Mouse (Mus musculus): ENCODE results near the gene Col23a1. TPM values are rescaled to one million over a fixed set of nuclear protein-coding genes. Genes with fewer than 3 reads are reported as not detected.
"Not testable (repeated sequence)": the region's sequence is repeated elsewhere in the genome, so short reads cannot be mapped to it uniquely, and the experiment has no call there.

Col23a1 gene
- polyA plus RNA-seq, 1 experiment from 2014 or later: 17.5 TPM

GRCm38 (mm10) chr11:51627907-51628306, 338.2 kb downstream of the Col23a1 start:
- Histone ChIP-seq H3K4me3 (ENCODE audit: low read depth, low read length) (no peak overlapping the region), H3K9me3 (replicated peaks; ENCODE audit: control insufficient read depth, low read length) (no peaks in the 10 kb centered on the region), H3K27ac (replicated peaks; ENCODE audit: low read depth, low read length) (no peak overlapping the region), H3K27me3 (ENCODE audit: control insufficient read depth, insufficient read depth, low read length) (no peaks in the 10 kb centered on the region), H3K36me3 (replicated peaks; ENCODE audit: control insufficient read depth, insufficient read depth, low read depth, low read length) (peaks cover 10% of the 10 kb centered on the region), H3K4me2 (ENCODE audit: low read depth, low read length) (no peak overlapping the region), H3K4me1 (ENCODE audit: control insufficient read depth, insufficient read depth, low read length) (no peaks in the 10 kb centered on the region), H3K9ac (replicated peaks; ENCODE audit: low read length) (no peak overlapping the region)
- WGBS: 86% methylated on average over 8 of the region's 8 CpGs
- DNase-seq (ENCODE audit: low spot score): no peak
- ATAC-seq (replicated peaks; ENCODE audit: insufficient number of reproducible peaks, low FRiP score, low TSS enrichment, low read depth): no peak

- peaks cover 2% of the 10 kb centered on the region; the same call in 1 of the 2 replicates for H3K36me3 ChIP-seq (replicated peaks; ENCODE audit: control insufficient read depth, insufficient read depth, low read depth, low read length)
- no peak overlapping the region for H3K27ac ChIP-seq (replicated peaks; ENCODE audit: low read depth, low read length)
- ATAC-seq (replicated peaks; ENCODE audit: insufficient number of reproducible peaks, low FRiP score, low TSS enrichment, low read depth): no peak
- no peak overlapping the region for H3K9ac ChIP-seq (replicated peaks; ENCODE audit: low read length)
- H3K9me3 ChIP-seq (replicated peaks; ENCODE audit: control insufficient read depth, low read length): no peaks in the 10 kb centered on the region
- H3K4me3 ChIP-seq (ENCODE audit: low read depth, low read length): no peak overlapping the region
- no peaks in the 10 kb centered on the region for H3K27me3 ChIP-seq (ENCODE audit: control insufficient read depth, insufficient read depth, low read length)
- H3K4me2 ChIP-seq (ENCODE audit: low read depth, low read length): no peak overlapping the region
- H3K4me1 ChIP-seq (ENCODE audit: control insufficient read depth, insufficient read depth, low read length): no peaks in the 10 kb centered on the region
- WGBS: 83% methylated on average over 15 of the region's 15 CpGs
- no peak for DNase-seq (ENCODE audit: low spot score)
These were observed 340.1 kb downstream of the Col23a1 start for GRCm38 (mm10) chr11:51629651-51630314.

DNA sequence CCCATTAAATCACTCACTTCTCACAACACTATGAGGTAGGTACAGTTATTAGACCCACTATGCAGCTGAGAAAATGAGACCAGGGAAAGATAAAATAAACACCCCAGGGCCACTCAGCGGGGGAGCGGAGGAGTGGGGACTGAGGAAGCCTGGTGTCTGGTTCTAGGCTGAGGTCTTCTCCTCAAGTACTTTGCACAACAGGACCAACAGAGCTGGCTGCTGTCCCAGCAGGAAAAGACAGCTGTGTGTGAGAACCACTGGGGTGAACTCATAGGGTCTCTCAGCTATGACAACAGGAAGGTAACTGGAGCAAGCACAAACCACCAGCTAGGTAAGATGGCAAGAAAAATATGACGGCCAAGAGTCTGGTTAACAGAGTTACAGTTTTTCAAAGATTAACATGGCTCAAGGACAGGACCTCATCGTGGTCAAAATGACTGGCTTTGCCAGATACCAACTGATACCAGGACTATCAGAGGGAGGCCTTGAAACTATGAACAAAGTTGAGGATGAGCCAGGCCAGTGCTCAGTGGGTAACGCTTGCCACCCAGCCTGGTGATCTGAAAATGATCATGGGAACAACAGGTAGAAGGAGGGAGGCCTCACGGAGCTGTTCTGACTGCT, 342.5 kb downstream of the Col23a1 start:
- no peaks in the 10 kb centered on the region for H3K36me3 ChIP-seq (replicated peaks; ENCODE audit: control insufficient read depth, insufficient read depth, low read depth, low read length)
- H3K27ac ChIP-seq (replicated peaks; ENCODE audit: low read depth, low read length): no peak overlapping the region
- DNase-seq (ENCODE audit: low spot score): no peak
- ATAC-seq (replicated peaks; ENCODE audit: insufficient number of reproducible peaks, low FRiP score, low TSS enrichment, low read depth): no peak
- WGBS: 90% methylated on average over 6 of the region's 6 CpGs
- no peak overlapping the region for H3K9ac ChIP-seq (replicated peaks; ENCODE audit: low read length)
- H3K4me2 ChIP-seq (ENCODE audit: low read depth, low read length): no peak overlapping the region
- H3K4me1 ChIP-seq (ENCODE audit: control insufficient read depth, insufficient read depth, low read length): no peaks in the 10 kb centered on the region
- no peaks in the 10 kb centered on the region for H3K9me3 ChIP-seq (replicated peaks; ENCODE audit: control insufficient read depth, low read length)
- H3K27me3 ChIP-seq (ENCODE audit: control insufficient read depth, insufficient read depth, low read length): no peaks in the 10 kb centered on the region
- no peak overlapping the region for H3K4me3 ChIP-seq (ENCODE audit: low read depth, low read length)

GRCm38 (mm10) chr11:51633200-51633599, 343.5 kb downstream of the Col23a1 start:
- H3K4me1 ChIP-seq (ENCODE audit: control insufficient read depth, insufficient read depth, low read length); H3K9me3 ChIP-seq (replicated peaks; ENCODE audit: control insufficient read depth, low read length); H3K36me3 ChIP-seq (replicated peaks; ENCODE audit: control insufficient read depth, insufficient read depth, low read depth, low read length); H3K4me3 ChIP-seq (ENCODE audit: low read depth, low read length); ATAC-seq (replicated peaks; ENCODE audit: insufficient number of reproducible peaks, low FRiP score, low TSS enrichment, low read depth); H3K27ac ChIP-seq (replicated peaks; ENCODE audit: low read depth, low read length); H3K27me3 ChIP-seq (ENCODE audit: control insufficient read depth, insufficient read depth, low read length); H3K9ac ChIP-seq (replicated peaks; ENCODE audit: low read length); H3K4me2 ChIP-seq (ENCODE audit: low read depth, low read length); DNase-seq (ENCODE audit: low spot score): not testable (repeated sequence)
- 94% methylated on average over 7 of the region's 7 CpGs for WGBS

Other genes with a start within 250 kb of the Col23a1 start
- gene Olfr1375, start 241.8 kb upstream of the Col23a1 start, polyA plus RNA-seq (2014; fragmentation: Nextera tagmentation; extraction: Ambion mirVana): not detected in 2 replicates
- 8.6 and 11.4 TPM in 2 replicates for gene Zfp354a, start 230.7 kb upstream of the Col23a1 start, polyA plus RNA-seq (2014; fragmentation: Nextera tagmentation; extraction: Ambion mirVana)
- gene Gm12569, start 69.4 kb upstream of the Col23a1 start, polyA plus RNA-seq (2014; fragmentation: Nextera tagmentation; extraction: Ambion mirVana): not detected in 2 replicates
- gene Clk4, start 28.2 kb upstream of the Col23a1 start, polyA plus RNA-seq (2014; fragmentation: Nextera tagmentation; extraction: Ambion mirVana): 153 and 155 TPM in 2 replicates
- 0.99 TPM in 1 of 2 replicates, not detected in the other for gene BC049762, start 26.9 kb upstream of the Col23a1 start, polyA plus RNA-seq (2014; fragmentation: Nextera tagmentation; extraction: Ambion mirVana)

All from embryonic facial prominence, embryonic 11.5 days (tissue).